8 mouse cellular contexts compared by ENCODE assay signal in genomic region chr11:59880031-59880430, GRCm38 (mm10). TPM values are rescaled to one million over a fixed set of nuclear protein-coding genes. Genes with fewer than 3 reads are reported as not detected.
A peak's percentile ranks its signal among the peaks of the same experiment; 100 is the strongest.
DNase-seq lines count a peak whose midpoint lies in the region; ATAC-seq lines count a peak whose summit lies in the region.

No protein-coding gene starts in this region.

- no peaks in the 10 kb centered on the region for H3K9me3 ChIP-seq in intestine, embryonic 15.5 days

- intact Hi-C loops in left cerebral cortex, postnatal 14 days (cut with DNase I), result loop anchor here (1.0 to 10.0 kb wide), 4 partner anchors 85 to 415 kb away; partner anchors contain the start of gene Rasd1

- no peak overlapping the region for H3K4me3 ChIP-seq in intestine, embryonic 15.5 days (replicated peaks)

- H3K9ac ChIP-seq in intestine, embryonic 15.5 days, result no peak overlapping the region

- no peak overlapping the region for H3K27ac ChIP-seq in intestine, embryonic 15.5 days

- ATAC-seq in intestine, embryonic 15.5 days, result peak; percentile 73; the same call in 1 of the 2 replicates
- no peak for ATAC-seq in activated CD4-positive, CD25-positive, alpha-beta regulatory T cell, adult 4 months

- no peaks in the 10 kb centered on the region for H3K27me3 ChIP-seq in intestine, embryonic 15.5 days (replicated peaks)

- DNase-seq in adrenal gland, adult 2 months, result peak; percentile 71
- DNase-seq in embryo, embryonic 11 days, result peak; percentile 88
- DNase-seq in gastrocnemius, postnatal 25 days, result peak; percentile 47
- peak; percentile 88 for DNase-seq in left cerebral cortex, postnatal 14 days (ENCODE audit: low spot score in 2 of 2)
- DNase-seq in mesoderm, embryonic 11.5 days (ENCODE audit: low read depth, low spot score), result peak; percentile 91
- peak; percentile 42 to 47 for DNase-seq in right cerebral cortex, postnatal 36 days (ENCODE audit: low spot score in 2 of 2)

- no peak overlapping the region for H3K4me2 ChIP-seq in intestine, embryonic 15.5 days (replicated peaks)

- H3K4me1 ChIP-seq in intestine, embryonic 15.5 days (replicated peaks), result peaks cover 3% of the 10 kb centered on the region; the same call in 1 of the 2 replicates

- WGBS in intestine, embryonic 15.5 days, result 20% methylated on average over 2 of the region's 2 CpGs

- H3K36me3 ChIP-seq in intestine, embryonic 15.5 days, result peaks cover 10% of the 10 kb centered on the region; the same call in 1 of the 2 replicates

RNA-seq across cellular contexts. Expression of gene Cops3, which starts 40.4 kb away (rescaled TPM):
- 100 to 1,000 TPM in 1 of 2 experiments, 10 to 100 TPM in 1; 91.3 to 109 TPM for total RNA-seq in adrenal gland, adult 2 months (2021)
- polyA plus RNA-seq in adrenal gland, adult 2 months (2012; rRNA removed), result 16.7 and 18.2 TPM in 2 replicates
- total RNA-seq in gastrocnemius, postnatal 25 days (2021), result 10 to 100 TPM; 76.2 TPM
- 192 and 193 TPM in 2 replicates for polyA plus RNA-seq in intestine, embryonic 15.5 days (2015; fragmentation: Nextera tagmentation; extraction: Ambion mirVana)
- total RNA-seq in left cerebral cortex, postnatal 14 days (2021), result 10 to 100 TPM; 67.4 to 68.9 TPM
- 100 to 1,000 TPM in 1 of 2 experiments, 10 to 100 TPM in 1; 95.7 to 102 TPM for polyA plus RNA-seq in activated CD4-positive, CD25-positive, alpha-beta regulatory T cell, adult 4 months (2017; shearing (Covaris generic))

RNA-seq across cellular contexts. Expression of gene Nt5m, which starts 40.8 kb away (rescaled TPM):
- 10 to 100 TPM; 27.2 to 33.0 TPM for total RNA-seq in adrenal gland, adult 2 months (2021)
- 48.2 and 51.1 TPM in 2 replicates for polyA plus RNA-seq in adrenal gland, adult 2 months (2012; rRNA removed)
- total RNA-seq in gastrocnemius, postnatal 25 days (2021), result 10 to 100 TPM; 18.0 to 24.5 TPM
- polyA plus RNA-seq in intestine, embryonic 15.5 days (2015; fragmentation: Nextera tagmentation; extraction: Ambion mirVana), result 32.7 and 34.4 TPM in 2 replicates
- total RNA-seq in left cerebral cortex, postnatal 14 days (2021), result 10 to 100 TPM; 55.4 to 61.5 TPM
- 1 to 10 TPM; 8.7 to 8.8 TPM for polyA plus RNA-seq in activated CD4-positive, CD25-positive, alpha-beta regulatory T cell, adult 4 months (2017; shearing (Covaris generic))
